Mouse (Mus musculus) midbrain, embryonic 15.5 days (tissue): ENCODE data around the gene Slc2a12. TPM values are rescaled to one million over a fixed set of nuclear protein-coding genes. Genes with fewer than 3 reads are reported as not detected.
A peak's percentile ranks its signal among the peaks of the same experiment; 100 is the strongest.

ENCODE experiments used
- ATAC-seq: fragments of 200-750 bp; cut with Nextera tagmentation; replicated peaks from 2 replicates; pipeline ENCODE4 v1.8.0; 2017; ENCODE audit warnings: moderate TSS enrichment
- H3K27ac ChIP-seq: fragments of 300-500 bp; sonication (generic); 2 replicates; pipeline ENCODE4 v1.5.1; 2015; ENCODE audit warnings: mild to moderate bottlenecking, inconsistent platforms
- H3K27me3 ChIP-seq: fragments of 300-500 bp; sonication (generic); replicated peaks from 2 replicates; pipeline ENCODE4 v1.6.1; 2015; ENCODE audit warnings: inconsistent platforms
- H3K36me3 ChIP-seq: fragments of 300-500 bp; sonication (generic); replicated peaks from 2 replicates; pipeline ENCODE4 v1.6.1; 2015; ENCODE audit warnings: inconsistent platforms
- H3K4me1 ChIP-seq: fragments of 300-500 bp; sonication (generic); 2 replicates; pipeline ENCODE4 v1.6.1; 2015; ENCODE audit warnings: inconsistent platforms
- H3K4me2 ChIP-seq: fragments of 300-500 bp; sonication (generic); 2 replicates; pipeline ENCODE4 v1.6.1; 2015; ENCODE audit warnings: inconsistent platforms, mild to moderate bottlenecking, moderate library complexity
- H3K4me3 ChIP-seq: fragments of 300-500 bp; sonication (generic); 2 replicates; pipeline ENCODE4 v1.5.1; 2015; ENCODE audit warnings: mild to moderate bottlenecking, inconsistent platforms
- H3K9ac ChIP-seq: fragments of 300-500 bp; sonication (generic); 2 replicates; pipeline ENCODE4 v1.6.1; 2015; ENCODE audit warnings: mild to moderate bottlenecking, inconsistent platforms
- H3K9me3 ChIP-seq: fragments of 300-500 bp; sonication (generic); 2 replicates; pipeline ENCODE4 v1.6.1; 2016; ENCODE audit warnings: inconsistent platforms
- WGBS: fragments of 180-500 bp; shearing (Covaris S2); methylation state at CpG from one replicate; pipeline ENCODE4 v1.1.7; 2015; ENCODE audit warnings: mixed read lengths; 5-methylcytosine and 5-hydroxymethylcytosine counted together
- polyA plus RNA-seq: library from polyadenylated mRNA; unstranded; fragments of >200 nt; fragmentation: Nextera tagmentation; extraction: Ambion mirVana; gene quantifications from 2 replicates; pipeline ENCODE4 v1.2.1, GENCODE M21; 2015

Gene Slc2a12
- polyA plus RNA-seq, 1 experiment from 2014 or later: 6.2 TPM

DNA sequence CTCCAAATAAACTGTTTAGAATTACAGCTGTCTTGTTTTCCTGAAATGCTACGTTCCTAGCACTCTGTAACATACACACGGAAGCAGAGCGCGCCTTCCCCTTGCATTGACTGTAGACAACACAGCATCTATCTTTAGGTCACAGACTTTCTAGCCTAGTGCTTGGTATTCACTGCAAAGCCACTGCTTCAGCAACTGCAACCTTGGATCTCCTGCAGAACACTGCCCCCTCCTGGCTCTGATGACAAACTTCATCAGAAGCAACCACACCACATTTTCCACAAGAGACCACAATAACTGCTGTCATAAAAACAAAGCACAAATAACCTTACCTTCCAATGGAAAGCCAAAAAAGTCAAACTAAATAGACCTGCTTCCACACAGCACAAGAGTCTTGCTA lies 69.7 kb downstream of the Slc2a12 start:
- WGBS: 73% methylated on average over 4 of the region's 4 CpGs
- no peaks in the 10 kb centered on the region for H3K36me3 ChIP-seq
- H3K4me1 ChIP-seq: peaks cover 5% of the 10 kb centered on the region; the same call in 1 of the 2 replicates
- H3K27ac ChIP-seq: no peak overlapping the region
- peak; percentile 57; the same call in 1 of the 2 replicates for ATAC-seq
- no peak overlapping the region for H3K9ac ChIP-seq
- H3K27me3 ChIP-seq: no peaks in the 10 kb centered on the region
- no peak overlapping the region for H3K4me3 ChIP-seq
- no peak overlapping the region for H3K4me2 ChIP-seq
- no peaks in the 10 kb centered on the region for H3K9me3 ChIP-seq

- ATAC-seq: peak; percentile 44; the same call in 1 of the 2 replicates
- no peak overlapping the region for H3K4me3 ChIP-seq
- no peaks in the 10 kb centered on the region for H3K27me3 ChIP-seq
- H3K9ac ChIP-seq: no peak overlapping the region
- peaks cover 5% of the 10 kb centered on the region; the same call in 1 of the 2 replicates for H3K4me1 ChIP-seq
- no peaks in the 10 kb centered on the region for H3K36me3 ChIP-seq
- no peaks in the 10 kb centered on the region for H3K9me3 ChIP-seq
- no peak overlapping the region for H3K4me2 ChIP-seq
- 38% methylated on average over 4 of the region's 4 CpGs for WGBS
- H3K27ac ChIP-seq: no peak overlapping the region
These were observed 73.7 kb downstream of the Slc2a12 start for GRCm38 (mm10) chr10:22718475-22718874.

DNA sequence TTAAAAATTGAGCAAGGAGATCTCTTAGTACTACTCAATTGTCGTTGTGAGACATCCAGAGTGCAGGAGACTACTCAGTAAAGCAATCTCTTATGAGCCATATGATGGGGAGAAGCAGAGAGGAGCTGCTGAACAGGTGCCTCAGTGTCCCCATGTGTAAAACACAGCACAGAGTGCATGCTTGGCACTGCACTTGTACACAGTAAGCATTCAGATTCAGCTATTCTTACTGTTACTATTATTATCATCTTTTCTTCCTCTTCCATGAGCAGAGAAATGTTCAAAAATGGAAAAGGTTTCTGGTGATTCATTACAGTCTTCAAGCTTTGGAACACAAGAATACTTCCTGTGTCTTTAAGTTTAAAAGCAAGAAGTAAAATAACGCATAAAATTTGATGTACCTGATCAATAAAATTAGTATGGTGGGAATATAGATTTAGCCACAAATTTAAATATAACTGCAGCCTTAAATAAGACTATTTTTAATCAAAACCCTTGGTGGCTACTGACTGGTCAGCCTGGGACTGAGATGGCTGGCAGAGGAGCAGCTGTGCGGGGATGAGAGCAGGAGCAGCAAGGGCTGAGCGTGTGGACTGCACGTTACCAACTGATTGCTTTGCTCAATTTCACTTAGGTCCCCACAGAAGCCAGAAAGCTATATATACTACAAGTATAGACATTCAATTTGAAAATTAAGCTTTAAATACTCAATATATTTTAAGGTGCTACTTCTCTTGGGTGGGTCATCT lies 76.1 kb downstream of the Slc2a12 start:
- no peak for ATAC-seq
- no peaks in the 10 kb centered on the region for H3K27me3 ChIP-seq
- H3K4me2 ChIP-seq: no peak overlapping the region
- no peak overlapping the region for H3K27ac ChIP-seq
- no peak overlapping the region for H3K9ac ChIP-seq
- H3K36me3 ChIP-seq: no peaks in the 10 kb centered on the region
- H3K9me3 ChIP-seq: no peaks in the 10 kb centered on the region
- peaks cover 9% of the 10 kb centered on the region; the same call in 1 of the 2 replicates for H3K4me1 ChIP-seq
- WGBS: 89% methylated on average over 5 of the region's 5 CpGs
- H3K4me3 ChIP-seq: no peak overlapping the region

DNA sequence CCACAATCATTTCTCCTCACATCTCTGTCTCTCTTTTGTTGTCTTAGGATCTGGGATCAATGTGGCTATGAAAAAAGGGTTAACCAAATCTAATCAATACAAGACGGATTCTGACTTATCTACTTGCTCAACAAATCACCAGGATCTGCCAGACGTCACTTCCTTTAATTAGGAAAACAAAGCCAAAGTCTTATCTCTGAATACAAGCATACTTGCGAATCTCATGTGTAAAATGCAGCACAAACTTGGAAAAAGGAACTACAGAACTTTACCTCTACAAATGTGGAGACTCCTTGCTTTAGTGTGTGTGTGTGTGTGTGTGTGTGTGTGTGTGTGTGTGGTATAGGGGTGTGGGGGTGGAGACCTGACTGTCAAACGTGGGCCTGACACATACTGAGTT lies 80.4 kb downstream of the Slc2a12 start:
- 81% methylated on average over 4 of the region's 4 CpGs for WGBS
- ATAC-seq: no peak
- Histone ChIP-seq H3K4me1 (peaks cover 35% of the 10 kb centered on the region), H3K4me3 (no peak overlapping the region), H3K27ac (no peak overlapping the region), H3K9me3 (no peaks in the 10 kb centered on the region), H3K4me2 (no peak overlapping the region), H3K36me3 (no peaks in the 10 kb centered on the region), H3K9ac (no peak overlapping the region), H3K27me3 (no peaks in the 10 kb centered on the region)

- Histone ChIP-seq H3K4me3 (no peak overlapping the region), H3K27ac (no peak overlapping the region), H3K4me2 (no peak overlapping the region), H3K9me3 (no peaks in the 10 kb centered on the region), H3K9ac (no peak overlapping the region), H3K27me3 (no peaks in the 10 kb centered on the region), H3K4me1 (peaks cover 36% of the 10 kb centered on the region), H3K36me3 (no peaks in the 10 kb centered on the region)
- WGBS: 56% methylated on average over 7 of the region's 7 CpGs
- no peak for ATAC-seq
These were observed 81.5 kb downstream of the Slc2a12 start for GRCm38 (mm10) chr10:22726295-22726694.

DNA sequence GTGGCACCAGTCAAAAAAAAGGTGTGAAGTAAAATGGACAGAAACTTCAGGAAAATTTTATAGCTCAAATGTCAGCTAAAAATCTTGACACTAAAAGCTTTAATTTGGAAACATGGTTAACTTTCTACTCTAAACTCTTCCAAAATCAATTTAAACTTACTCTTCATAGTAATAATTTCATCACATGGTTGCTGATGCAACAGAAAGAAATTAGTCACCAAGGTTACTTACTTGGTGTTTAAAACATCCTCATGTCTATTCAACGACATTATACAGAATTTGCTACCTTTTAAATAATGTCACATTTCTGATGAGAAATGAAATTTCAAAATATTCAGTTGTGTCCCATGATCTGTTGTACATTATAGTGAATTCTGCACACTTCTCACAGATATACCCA lies 83.4 kb downstream of the Slc2a12 start:
- ATAC-seq: no peak
- WGBS: 80% methylated on average over 1 of the region's 1 CpGs

GRCm38 (mm10) chr10:22730266-22730991 lies 85.6 kb downstream of the Slc2a12 start:
- H3K27ac ChIP-seq: peak overlapping the region; percentile 98
- no peaks in the 10 kb centered on the region for H3K36me3 ChIP-seq
- H3K9me3 ChIP-seq: no peaks in the 10 kb centered on the region
- H3K4me1 ChIP-seq: peaks cover 38% of the 10 kb centered on the region
- no peaks in the 10 kb centered on the region for H3K27me3 ChIP-seq
- peak; percentile 82 for ATAC-seq
- H3K9ac ChIP-seq: peak overlapping the region; percentile 99
- H3K4me2 ChIP-seq: peak overlapping the region; percentile 95
- peak overlapping the region; percentile 99 for H3K4me3 ChIP-seq
- under 1% methylated on average over 36 of the region's 39 CpGs for WGBS

More for the DNA sequence above, 83.4 kb downstream of the Slc2a12 start:
- Histone ChIP-seq H3K27ac (no peak overlapping the region), H3K9me3 (no peaks in the 10 kb centered on the region), H3K4me3 (no peak overlapping the region), H3K9ac (no peak overlapping the region), H3K36me3 (no peaks in the 10 kb centered on the region), H3K27me3 (no peaks in the 10 kb centered on the region), H3K4me1 (peaks cover 42% of the 10 kb centered on the region), H3K4me2 (no peak overlapping the region)

GRCm38 (mm10) chr10:22730992-22731271 lies 86.1 kb downstream of the Slc2a12 start:
- under 1% methylated on average over 33 of the region's 33 CpGs for WGBS
- Histone ChIP-seq H3K4me2 (peak overlapping the region; percentile 95), H3K4me3 (peak overlapping the region; percentile 99), H3K4me1 (peaks cover 38% of the 10 kb centered on the region), H3K27me3 (no peaks in the 10 kb centered on the region), H3K27ac (peak overlapping the region; percentile 98), H3K9me3 (no peaks in the 10 kb centered on the region), H3K36me3 (no peaks in the 10 kb centered on the region), H3K9ac (peak overlapping the region; percentile 99)
- ATAC-seq: no peak

DNA sequence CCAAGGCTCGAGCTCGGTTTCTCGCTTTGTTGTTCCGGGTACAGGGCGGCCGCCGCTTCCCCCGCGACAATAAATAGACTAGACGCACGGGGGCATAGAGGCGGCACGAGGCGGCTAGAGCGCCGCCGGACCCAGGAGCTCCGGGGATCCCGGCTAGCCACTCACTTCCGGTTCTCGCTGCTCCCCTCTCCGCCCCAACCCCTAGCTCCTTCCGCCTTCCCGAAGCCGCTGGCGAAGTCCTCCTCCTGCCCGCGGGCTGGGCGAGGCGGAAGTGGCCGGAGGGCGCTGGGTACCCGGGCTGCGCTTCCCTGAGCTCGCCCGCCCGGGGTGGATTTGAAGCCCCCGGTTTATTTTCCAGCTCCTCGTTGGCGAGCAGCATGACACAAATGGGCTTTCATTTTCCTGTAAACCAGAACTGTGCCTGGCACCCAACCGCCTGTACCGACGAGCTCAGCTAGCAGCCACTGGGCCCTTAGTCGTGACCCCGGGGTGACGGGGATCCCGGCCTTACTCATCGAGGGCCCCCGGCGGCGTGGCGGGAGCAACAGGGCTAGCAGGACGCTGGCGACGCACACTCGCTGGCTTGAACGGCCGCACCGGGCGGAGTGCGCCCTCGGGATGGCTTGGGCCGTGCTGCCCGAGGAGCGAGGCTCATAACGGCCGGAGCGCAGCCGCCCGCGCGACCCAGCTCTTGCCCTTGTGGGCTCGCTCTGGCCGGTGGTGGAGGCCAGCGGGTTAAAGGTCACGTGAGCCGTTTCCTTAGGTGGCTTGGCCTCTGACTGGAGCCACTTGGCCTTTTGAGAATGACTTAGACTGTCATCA lies 86.7 kb downstream of the Slc2a12 start, which contains the start of gene Tbpl1:
Gene Tbpl1, minus strand, starts transcription at position 667 of the 822 bp plus-strand sequence.
- Histone ChIP-seq H3K4me2 (peak within 1 kb of the TSS; percentile 95), H3K36me3 (no peaks in the 10 kb centered on the region), H3K27ac (peak within 1 kb of the TSS; percentile 98), H3K27me3 (no peaks in the 10 kb centered on the region), H3K9ac (peak within 1 kb of the TSS; percentile 99), H3K4me3 (peak within 1 kb of the TSS; percentile 99), H3K4me1 (peaks cover 34% of the 10 kb centered on the region), H3K9me3 (no peaks in the 10 kb centered on the region)
- peak; percentile 99 for ATAC-seq
- under 1% methylated on average over 77 of the region's 77 CpGs for WGBS

GRCm38 (mm10) chr10:22732181-22732580 lies 87.4 kb downstream of the Slc2a12 start:
- H3K27ac ChIP-seq: peak overlapping the region; percentile 98
- H3K27me3 ChIP-seq: no peaks in the 10 kb centered on the region
- no peaks in the 10 kb centered on the region for H3K9me3 ChIP-seq
- 62% methylated on average over 10 of the region's 10 CpGs for WGBS
- H3K4me1 ChIP-seq: peaks cover 29% of the 10 kb centered on the region
- H3K4me3 ChIP-seq: peak overlapping the region; percentile 99
- H3K4me2 ChIP-seq: peak overlapping the region; percentile 95
- no peak for ATAC-seq
- H3K9ac ChIP-seq: peak overlapping the region; percentile 99; the same call in 1 of the 2 replicates
- no peaks in the 10 kb centered on the region for H3K36me3 ChIP-seq

- Histone ChIP-seq H3K9me3 (no peaks in the 10 kb centered on the region), H3K27ac (peak overlapping the region; percentile 52), H3K36me3 (no peaks in the 10 kb centered on the region), H3K27me3 (no peaks in the 10 kb centered on the region), H3K9ac (no peak overlapping the region), H3K4me1 (no peaks in the 10 kb centered on the region; the same call in 1 of the 2 replicates), H3K4me3 (no peak overlapping the region), H3K4me2 (no peak overlapping the region)
- ATAC-seq: peak; percentile 32
- WGBS: 62% methylated on average over 7 of the region's 7 CpGs
These were observed 101.1 kb downstream of the Slc2a12 start for GRCm38 (mm10) chr10:22745922-22746321.
